Mouse (Mus musculus) kidney, embryonic 14.5 days (tissue): ENCODE data around the gene Tmtc1. TPM values are rescaled to one million over a fixed set of nuclear protein-coding genes. Genes with fewer than 3 reads are reported as not detected.

Experiments
- polyA plus RNA-seq: library from polyadenylated mRNA; unstranded; fragments of >200 nt; fragmentation: Nextera tagmentation; extraction: Ambion mirVana; gene quantifications from 2 replicates; pipeline ENCODE4 v1.2.1, GENCODE M21; 2014

The Tmtc1 gene
- polyA plus RNA-seq, 1 experiment from 2014 or later, result 2.5 TPM

Other genes starting within 250 kb of the Tmtc1 start
- 236 and 245 TPM in 2 replicates for gene Ergic2, start 232.0 kb downstream of the Tmtc1 start, polyA plus RNA-seq